Mouse (Mus musculus) hematopoietic stem cell, adult 5-6 weeks (primary cell): ENCODE measurements around the gene Slc30a2. TPM values are rescaled to one million over a fixed set of nuclear protein-coding genes. Genes with fewer than 3 reads are reported as not detected.

Source experiments
- ATAC-seq, 2 experiments: fragments of 125-278 bp in 1 of 2; replicated peaks in 1 of 2; 2 replicates each; pipeline ENCODE4 v1.8.0; 2016 to 2017; ENCODE audit warnings: inconsistent platforms in 2 of 2, mild to moderate bottlenecking in 2 of 2, moderate number of reproducible peaks in 2 of 2, low read depth in 1 of 2, moderate TSS enrichment in 1 of 2; ENCODE audit not compliant: low FRiP score in 2 of 2, poor library complexity in 2 of 2, severe bottlenecking in 2 of 2, insufficient read depth in 1 of 2, low TSS enrichment in 1 of 2
- total RNA-seq: library from RNA; stranded (forward); fragments of 172-1452, 232-1000 nt; gene quantifications from 2 replicates; pipeline ENCODE4 v1.2.3, GENCODE M21; 2017

Gene Slc30a2
- total RNA-seq, 1 experiment from 2014 or later: not detected

GRCm38 (mm10) chr4:134403721-134404120 lies 60.7 kb downstream of the Slc30a2 start:
- 0 out of 4 replicates have a peak, but pooled peaks of 1 of the 2 experiments have one; percentile 6 for ATAC-seq

Other genes with a start within 250 kb of the Slc30a2 start
- 342 and 372 TPM in 2 replicates for gene Cd52, start 248.1 kb upstream of the Slc30a2 start, total RNA-seq
- 4.2 and 6.3 TPM in 2 replicates for gene Ubxn11, start 240.6 kb upstream of the Slc30a2 start, total RNA-seq
- gene Sh3bgrl3, start 214.4 kb upstream of the Slc30a2 start, total RNA-seq: 118 and 287 TPM in 2 replicates
- 42.6 and 46.0 TPM in 2 replicates for gene Cep85, start 156.1 kb upstream of the Slc30a2 start, total RNA-seq
- gene Gm7534, start 140.2 kb upstream of the Slc30a2 start, total RNA-seq: not detected in 2 replicates
- gene Catsper4, start 115.8 kb upstream of the Slc30a2 start, total RNA-seq: not detected in 2 replicates
- not detected in 2 replicates for gene Cnksr1, start 104.8 kb upstream of the Slc30a2 start, total RNA-seq
- gene E130218I03Rik, start 99.5 kb upstream of the Slc30a2 start, total RNA-seq: not detected in 2 replicates
- gene Zfp593, start 97.6 kb upstream of the Slc30a2 start, total RNA-seq: 10.7 and 14.4 TPM in 2 replicates
- gene Gm30191, start 96.2 kb upstream of the Slc30a2 start, total RNA-seq: not detected in 2 replicates
- gene Grrp1, start 89.1 kb upstream of the Slc30a2 start, total RNA-seq: 1.1 and 2.1 TPM in 2 replicates
- 32.7 and 36.2 TPM in 2 replicates for gene Pdik1l, start 55.3 kb upstream of the Slc30a2 start, total RNA-seq
- not detected in 2 replicates for gene Trim63, start 28.1 kb upstream of the Slc30a2 start, total RNA-seq
- gene Extl1, start 40.7 kb downstream of the Slc30a2 start, total RNA-seq: 0.20 and 0.50 TPM in 2 replicates
- 15.7 and 25.3 TPM in 2 replicates for gene Pafah2, start 53.1 kb downstream of the Slc30a2 start, total RNA-seq
- 1,445 and 1,820 TPM in 2 replicates for gene Stmn1, start 125.1 kb downstream of the Slc30a2 start, total RNA-seq
- gene Paqr7, start 153.5 kb downstream of the Slc30a2 start, total RNA-seq: 15.6 and 25.2 TPM in 2 replicates
- 15.8 and 34.0 TPM in 2 replicates for gene Aunip, start 167.8 kb downstream of the Slc30a2 start, total RNA-seq
- gene Mtfr1l, start 192.2 kb downstream of the Slc30a2 start, total RNA-seq: 51.8 and 71.4 TPM in 2 replicates
- gene Selenon, start 209.0 kb downstream of the Slc30a2 start, total RNA-seq: 8.2 and 9.2 TPM in 2 replicates